Mouse (Mus musculus) left cerebral cortex, postnatal 10 days (tissue): ENCODE data around the gene Kcnq4. TPM values are rescaled to one million over a fixed set of nuclear protein-coding genes. Genes with fewer than 3 reads are reported as not detected.
A peak's percentile ranks its signal among the peaks of the same experiment; 100 is the strongest.

ENCODE experiments used
- DNase-seq, 2 experiments: peaks; one replicate each; pipeline ENCODE4 v3.0.0; 2021 to 2022; ENCODE audit warnings: low spot score in 2 of 2, mixed read lengths in 1 of 2; ENCODE audit errors: extremely low spot score in 1 of 2
- intact Hi-C: fragments of 180-260 bp; cut with DNase I; formaldehyde crosslinking; loops from one replicate; pipeline ENCODE4 v1.15.1; 2025
- total RNA-seq, 2 experiments: library from RNA; stranded (reverse); gene quantifications; 2 replicates each; pipeline ENCODE4 v1.2.3; 2021

Kcnq4 gene
- total RNA-seq, 2 experiments from 2014 or later, result 11.4 to 12.6 TPM

DNA sequence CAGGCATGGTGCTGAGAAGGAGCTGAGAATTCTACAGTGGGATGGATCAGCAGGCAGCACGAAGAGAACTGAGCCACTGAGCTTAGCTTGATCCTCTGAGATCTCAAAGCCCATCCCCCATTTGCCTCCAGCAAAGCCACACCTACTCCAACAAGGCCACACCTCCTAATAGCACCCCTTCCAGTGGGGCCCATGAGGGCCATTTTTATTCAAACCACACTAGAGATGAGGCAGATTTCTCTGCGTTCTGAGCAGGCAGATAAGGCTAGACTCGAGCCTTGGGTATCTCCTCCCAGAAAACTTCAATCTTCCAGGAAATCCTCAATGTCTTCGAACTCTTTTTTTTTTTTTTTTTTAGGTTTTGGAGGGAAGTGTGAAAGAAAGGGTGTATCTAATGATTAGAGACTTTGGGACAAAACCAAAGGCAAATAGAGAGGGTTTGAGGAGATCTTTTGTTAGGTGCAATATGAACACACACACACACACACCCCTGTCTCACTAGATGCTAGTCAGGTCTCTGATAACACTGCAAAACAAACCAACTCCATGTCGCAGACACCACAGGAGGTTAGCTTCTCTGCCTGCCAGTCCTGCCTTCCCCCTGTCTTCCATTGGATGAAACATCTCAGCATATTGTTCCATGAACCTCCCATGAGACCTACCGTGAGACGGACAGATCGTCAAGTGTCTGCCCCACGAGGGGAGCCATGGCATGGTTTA is 65.0 kb downstream of the Kcnq4 start:
- DNase-seq, result no peak
- intact Hi-C loops, result loop anchor here (2.0 to 5.0 kb wide), 2 partner anchors 95 to 229 kb away; partner anchors contain the start of gene Gm8439

DNA sequence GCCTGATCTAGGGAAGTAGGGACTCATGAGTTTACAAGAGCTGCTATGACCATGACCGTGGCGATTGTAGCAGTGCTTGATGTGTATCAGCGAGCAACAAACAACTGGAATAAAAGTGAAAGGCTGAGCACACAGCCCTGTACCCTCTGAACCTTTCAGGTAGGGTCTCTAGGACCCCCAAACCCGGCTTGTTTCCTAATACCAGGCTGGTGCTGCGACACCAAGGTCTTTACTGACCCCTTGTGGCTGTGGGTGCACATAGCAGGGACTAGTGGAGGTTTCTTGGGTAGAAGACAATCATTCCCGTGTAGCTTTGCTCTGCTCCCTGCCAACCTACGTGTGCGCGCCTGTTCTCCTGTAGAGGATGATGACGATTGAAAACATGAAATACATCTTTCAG is 66.2 kb downstream of the Kcnq4 start:
- peak; percentile 51 to 64 for DNase-seq
- intact Hi-C loops, result loop anchor here (2.0 to 5.0 kb wide), 2 partner anchors 93 to 230 kb away; partner anchors contain the start of gene Gm8439

DNA sequence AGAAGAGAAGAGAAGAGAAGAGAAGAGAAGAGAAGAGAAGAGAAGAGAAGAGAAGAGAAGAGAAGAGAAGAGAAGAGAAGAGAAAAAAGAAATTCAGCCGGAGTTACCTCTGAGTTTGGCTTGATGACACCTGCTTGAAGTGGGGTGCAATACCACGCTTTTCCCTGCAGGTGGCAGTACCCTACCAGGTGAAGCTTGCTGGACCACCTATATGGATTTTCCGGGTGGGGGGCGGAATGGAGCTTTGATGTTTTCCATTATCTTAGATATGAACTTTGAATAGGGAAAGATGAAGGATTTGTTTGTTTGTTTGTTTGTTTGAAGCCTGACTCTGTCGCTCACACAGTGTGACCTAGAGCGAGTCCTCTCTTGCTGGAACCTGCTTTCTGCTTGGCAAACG is 67.5 kb downstream of the Kcnq4 start:
- intact Hi-C loops, result loop anchor here (5.0 kb wide), 1 partner anchor 231 kb away; no protein-coding TSS in a partner anchor
- no peak for DNase-seq

DNA sequence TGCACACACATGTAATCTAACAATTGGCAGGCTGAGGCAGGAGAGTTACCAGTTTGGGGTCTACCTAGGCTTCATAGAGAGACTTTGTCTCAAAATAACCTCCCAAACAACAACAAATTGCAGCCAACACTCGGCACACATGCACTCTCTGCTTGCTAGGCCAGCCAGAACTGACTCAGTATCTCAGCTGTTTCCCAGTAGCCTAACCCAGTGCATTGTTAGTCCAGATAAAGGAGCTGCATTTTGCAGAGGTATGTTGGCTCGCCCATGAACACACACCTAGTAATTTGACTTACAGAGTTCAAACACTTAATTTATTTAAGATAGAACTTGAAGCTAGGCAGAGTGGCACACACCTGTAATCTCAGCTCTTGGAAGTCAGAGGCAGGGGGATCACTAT is 72.8 kb downstream of the Kcnq4 start:
- intact Hi-C loops, result no loop called here
- no peak for DNase-seq

DNA sequence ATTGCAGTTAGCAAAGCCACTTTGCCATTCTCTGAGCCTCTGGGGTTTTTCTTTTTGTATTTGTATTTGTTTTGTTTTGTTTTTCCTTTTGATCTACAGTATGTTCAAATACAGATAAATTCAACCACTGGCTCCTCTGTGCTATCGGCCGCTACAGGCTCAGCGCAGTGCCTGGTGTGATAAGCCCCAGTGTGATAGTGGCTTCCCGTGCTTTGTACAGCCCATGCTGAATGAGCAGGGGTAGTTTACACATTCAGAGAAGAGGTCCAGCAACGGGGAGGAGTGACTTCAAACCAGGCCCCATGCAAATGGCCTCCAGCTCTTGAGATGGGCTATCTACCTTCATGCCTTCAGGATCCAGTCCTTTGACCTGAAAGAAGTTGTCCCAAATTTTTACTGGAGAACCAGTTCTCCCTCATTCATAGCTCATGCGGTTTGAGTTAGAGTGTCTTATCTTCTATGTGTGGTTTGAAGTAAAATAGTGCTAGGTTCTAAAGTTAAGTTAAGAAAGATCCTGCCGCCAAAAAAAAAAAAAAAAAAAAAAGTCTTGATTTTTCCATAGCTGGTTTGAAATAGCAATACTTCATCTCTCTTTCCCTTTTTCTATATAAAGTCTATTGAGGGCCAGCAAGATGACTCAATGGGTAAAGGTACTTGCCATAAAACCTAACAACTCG is 73.5 kb downstream of the Kcnq4 start:
- no peak for DNase-seq
- intact Hi-C loops, result no loop called here

DNA sequence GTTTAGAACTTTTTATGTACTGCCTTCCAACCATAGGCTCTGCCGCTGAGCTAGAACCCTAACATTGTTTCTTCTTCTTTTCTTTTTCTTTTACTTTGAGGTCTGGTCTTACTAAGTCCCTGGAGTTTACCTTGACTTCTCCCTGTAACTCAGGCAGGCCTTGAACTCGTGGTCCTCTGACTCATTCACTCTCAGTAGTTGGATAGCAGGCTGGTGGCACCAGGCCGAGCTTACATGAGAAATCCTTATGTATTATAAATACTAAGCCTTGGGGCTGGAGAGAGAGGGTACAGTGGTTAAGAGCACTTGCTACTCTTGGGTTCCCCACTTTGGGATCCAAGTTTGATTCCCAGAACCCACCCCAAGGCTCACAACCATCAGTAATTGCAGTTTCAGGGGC is 74.8 kb downstream of the Kcnq4 start:
- intact Hi-C loops, result no loop called here

DNA sequence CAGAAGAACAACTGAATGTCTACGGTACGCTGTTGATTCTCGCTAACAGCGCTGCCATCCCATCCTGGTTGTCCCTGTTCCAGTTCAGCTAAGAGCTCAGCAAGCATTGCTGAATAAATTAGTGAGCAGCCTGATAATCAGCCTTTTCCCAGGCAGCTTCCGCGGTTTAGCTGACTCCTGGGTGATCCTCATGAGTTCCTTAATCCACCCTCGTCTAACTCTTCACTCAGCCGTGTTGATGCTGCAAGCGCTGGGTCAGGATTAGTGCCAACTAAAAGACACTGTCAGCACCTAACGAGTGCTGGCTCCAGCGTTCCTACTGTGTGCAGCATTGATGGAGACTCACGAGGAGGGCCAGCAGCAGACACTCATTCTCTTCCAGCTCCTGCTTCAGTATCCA is 77.4 kb downstream of the Kcnq4 start:
- DNase-seq, result no peak
- intact Hi-C loops, result no loop called here

More for the DNA sequence above, 74.8 kb downstream of the Kcnq4 start:
- DNase-seq, result no peak

DNA sequence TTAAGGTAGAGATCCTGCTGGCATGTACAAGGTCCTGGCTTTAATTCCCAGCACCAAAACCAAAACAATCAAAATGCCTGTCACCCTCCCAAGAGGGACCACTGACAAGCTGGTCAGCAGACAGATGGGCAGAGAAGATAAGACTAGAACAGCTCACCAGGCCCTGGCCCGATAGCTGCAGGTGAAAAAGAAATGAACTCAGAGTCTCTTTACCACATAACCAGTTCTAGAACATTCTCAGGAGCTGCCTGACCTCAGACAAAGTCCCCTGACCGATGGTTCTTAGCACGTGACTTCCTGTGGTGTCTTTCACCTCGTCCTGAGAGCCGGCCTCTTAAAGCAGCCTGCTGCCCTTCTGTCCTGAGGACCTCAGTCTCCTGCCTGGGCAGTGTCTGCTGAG is 78.8 kb downstream of the Kcnq4 start:
- intact Hi-C loops, result no loop called here
- no peak for DNase-seq

DNA sequence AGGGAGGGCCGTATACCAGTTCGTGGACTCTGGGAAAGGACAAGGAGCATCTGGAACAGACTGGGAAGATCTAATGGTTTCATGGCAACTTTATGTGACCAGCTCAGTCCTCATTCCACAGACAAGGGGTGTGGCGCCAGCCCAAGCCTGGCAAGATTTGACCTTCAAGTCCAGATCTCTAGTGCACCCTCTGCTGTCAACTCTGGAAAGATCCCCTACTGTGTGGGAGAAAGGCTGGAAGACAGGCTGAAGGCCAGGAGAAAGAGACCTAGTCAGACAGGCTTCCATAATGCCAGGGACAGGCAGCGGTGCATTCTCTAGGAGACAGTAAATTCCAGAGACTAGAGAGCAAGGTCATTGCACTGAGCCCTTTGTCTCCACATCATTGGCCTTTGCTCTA is 79.9 kb downstream of the Kcnq4 start:
- intact Hi-C loops, result no loop called here

DNA sequence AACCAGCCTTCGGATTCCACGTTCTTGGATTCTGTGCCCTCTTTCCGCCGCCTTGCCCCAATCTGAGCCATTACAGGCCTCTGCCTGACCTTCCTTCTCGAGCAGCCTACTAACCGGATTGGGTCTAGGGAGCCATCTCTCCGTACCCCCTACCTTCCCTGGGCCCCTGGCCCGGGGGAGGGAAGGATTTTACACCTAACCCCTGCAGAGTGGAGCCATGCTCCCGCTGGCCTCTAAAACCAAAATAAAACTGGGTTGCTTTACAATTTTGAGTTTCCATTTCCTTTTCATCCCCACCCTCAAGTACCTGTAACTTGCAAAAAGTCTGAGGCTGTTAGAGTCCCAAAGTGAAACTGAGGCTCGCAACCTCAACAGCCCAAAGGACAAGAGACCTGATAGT is 80.9 kb downstream of the Kcnq4 start:
- intact Hi-C loops, result no loop called here
- no peak for DNase-seq

More for the DNA sequence above, 79.9 kb downstream of the Kcnq4 start:
- DNase-seq, result no peak

DNA sequence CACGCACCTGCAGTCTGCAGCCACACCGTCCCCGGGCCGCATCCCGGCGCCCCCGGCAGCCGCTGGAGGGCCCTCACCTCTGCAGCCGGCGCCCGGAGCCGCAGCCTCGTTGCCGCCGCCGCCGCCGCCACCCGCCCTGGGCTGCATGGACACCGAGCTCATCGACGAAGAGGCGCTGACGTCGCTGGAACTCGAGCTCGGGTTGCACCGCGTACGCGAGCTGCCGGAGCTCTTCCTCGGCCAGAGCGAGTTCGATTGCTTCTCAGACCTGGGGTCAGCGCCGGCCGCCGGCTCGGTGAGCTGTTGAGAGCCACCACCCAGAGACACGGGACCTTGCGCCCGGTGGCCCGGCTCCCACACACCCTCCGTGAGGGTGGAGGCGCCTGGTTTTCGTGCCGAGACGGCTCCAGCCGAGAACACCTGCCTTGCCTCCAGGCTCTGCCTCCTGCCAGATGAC is 81.3 kb downstream of the Kcnq4 start:
- DNase-seq, result peak in 1 of 2 experiments; percentile 68
- intact Hi-C loops, result no loop called here

DNA sequence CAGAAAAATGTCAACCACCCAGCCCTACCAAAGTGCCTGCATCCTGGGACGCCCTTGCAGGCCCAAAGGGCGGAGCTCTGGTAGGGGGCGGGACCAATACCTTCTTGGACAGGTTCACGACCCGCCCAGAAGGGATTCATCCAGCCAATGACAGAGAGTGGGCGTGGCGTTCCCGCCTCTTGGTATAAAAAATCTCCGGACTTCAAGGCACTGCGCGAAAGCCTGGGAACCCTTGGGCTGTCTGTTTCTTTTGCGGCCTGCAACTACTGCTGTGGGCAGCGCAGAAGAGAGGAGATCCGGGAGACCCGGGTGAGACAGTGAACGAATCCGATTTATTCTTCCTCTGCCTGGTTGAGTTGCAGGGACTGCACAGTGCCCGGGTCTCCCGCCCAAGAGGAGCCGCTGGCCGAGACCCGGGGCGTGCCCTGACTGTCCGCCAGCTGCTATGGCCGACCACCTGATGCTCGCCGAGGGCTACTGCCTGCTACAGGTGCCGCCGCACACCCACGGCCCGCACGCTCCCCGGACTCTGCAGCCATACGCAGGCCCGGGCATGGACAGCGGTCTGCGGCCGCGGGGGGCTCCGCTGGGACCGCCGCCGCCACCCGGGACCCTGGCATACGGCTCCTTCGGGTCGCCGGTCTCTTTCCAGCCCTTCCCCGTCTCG is 81.9 kb downstream of the Kcnq4 start, which contains the start of gene Cited4:
TSS of gene Cited4 (plus strand) at position 215 of the 667 bp plus-strand sequence.
- DNase-seq, result peak; percentile 76 to 89
- intact Hi-C loops, result no loop called here

DNA sequence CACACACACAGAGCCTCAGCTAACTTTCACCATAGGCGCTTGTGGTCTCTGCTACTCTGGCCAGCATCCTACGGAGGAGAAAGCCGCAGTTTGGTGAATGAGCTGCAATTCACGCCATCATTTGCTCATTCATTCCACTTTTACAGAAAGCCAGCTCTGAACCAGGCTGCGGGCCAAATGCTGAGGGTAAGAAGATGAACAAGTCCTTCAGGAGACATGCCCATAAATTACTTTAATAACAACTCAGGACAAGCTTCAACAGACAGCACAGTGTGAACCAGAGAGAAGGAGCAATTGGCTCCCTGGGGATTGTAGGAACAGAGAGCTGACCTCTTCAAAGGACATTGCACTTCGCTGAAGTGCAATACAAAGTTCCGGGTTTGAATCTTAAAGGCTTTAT is 82.6 kb downstream of the Kcnq4 start:
- intact Hi-C loops, result no loop called here
- no peak for DNase-seq

DNA sequence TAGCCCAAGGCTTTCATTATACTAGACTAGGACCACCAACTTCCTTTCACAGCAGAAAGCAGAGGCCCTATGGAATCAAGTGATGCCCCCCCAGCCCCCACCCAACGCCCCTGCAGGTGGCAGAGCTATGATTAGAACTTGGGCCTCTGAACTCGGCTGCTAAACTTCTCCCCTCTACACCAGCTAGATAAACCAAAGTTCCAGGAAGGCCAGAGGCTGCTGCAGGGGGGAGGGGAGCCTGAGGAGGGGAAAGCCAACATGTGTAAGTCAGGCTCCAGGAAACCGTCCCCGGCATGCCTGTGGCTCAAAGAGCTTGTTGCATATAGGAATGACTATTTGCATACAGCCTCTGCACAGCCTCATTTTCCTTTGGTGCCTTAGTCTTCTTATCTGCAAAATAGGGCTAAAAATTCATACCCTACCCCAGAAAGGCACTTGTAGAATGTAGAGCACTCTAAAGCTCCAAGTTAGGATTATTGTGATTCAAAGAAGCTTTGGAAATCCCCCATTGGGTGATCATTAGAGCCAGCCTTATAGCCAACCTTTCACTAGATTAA is 83.2 kb downstream of the Kcnq4 start:
- intact Hi-C loops, result no loop called here
- DNase-seq, result no peak

DNA sequence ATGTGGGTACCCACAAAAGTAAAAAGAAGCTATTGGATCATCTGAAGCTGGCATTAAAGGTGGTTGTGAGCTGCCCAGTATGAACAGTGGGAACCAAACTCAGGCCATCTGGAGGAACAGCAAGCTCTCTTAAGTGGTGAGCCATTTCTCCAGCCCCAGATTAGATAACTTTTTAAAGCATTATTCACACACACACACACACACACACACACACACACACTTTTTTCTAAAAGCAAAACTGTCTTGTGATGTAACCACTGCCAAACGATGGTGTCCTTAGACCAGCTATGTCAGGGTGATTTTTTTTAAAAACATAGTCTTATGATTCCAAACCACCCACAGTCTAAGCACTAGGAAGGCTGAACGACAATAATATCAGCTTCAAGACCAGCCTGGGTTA is 83.8 kb downstream of the Kcnq4 start:
- intact Hi-C loops, result loop anchor here (5.0 kb wide), 1 partner anchor 47 kb away; no protein-coding TSS in a partner anchor
- DNase-seq, result no peak

DNA sequence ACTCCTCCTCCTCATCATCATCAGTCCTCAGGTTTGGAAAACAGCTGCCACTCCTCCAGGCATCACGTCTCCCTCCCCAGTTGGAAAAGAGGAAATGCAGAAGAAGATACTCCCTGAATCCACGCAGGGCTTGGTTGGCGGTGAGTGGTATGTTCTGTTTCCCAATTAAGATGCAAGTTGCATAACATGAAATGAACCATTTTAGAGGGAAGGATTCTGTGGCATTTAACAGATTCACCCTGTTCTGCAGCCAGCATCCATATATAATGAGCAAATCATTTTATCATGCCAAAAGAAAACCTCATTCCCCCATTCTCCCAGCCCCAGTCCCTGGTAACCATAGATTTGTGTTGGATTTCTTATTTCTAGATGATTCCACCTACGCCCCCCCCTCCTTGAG is 87.9 kb downstream of the Kcnq4 start:
- intact Hi-C loops, result loop anchor here (5.0 kb wide), 1 partner anchor 43 kb away; no protein-coding TSS in a partner anchor
- no peak for DNase-seq

DNA sequence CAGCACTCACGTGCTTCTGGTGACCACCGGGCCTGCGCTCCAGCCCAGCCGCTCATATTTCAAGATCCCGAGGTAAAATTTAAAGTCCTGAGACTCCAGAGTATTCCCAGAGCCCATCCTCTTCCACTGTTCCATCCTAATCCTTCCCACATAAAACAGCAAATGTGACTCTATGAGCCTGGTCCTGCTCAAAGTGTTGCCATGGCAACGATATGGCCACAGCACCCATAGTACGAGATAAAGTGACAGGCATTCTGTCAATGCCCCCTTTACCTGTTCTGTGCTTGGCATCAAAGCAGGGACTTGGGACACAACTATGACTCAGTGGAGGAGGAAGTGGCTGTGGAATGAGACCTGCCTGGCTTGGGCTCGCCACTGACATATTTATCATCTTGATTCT is 92.5 kb downstream of the Kcnq4 start:
- intact Hi-C loops, result no loop called here
- no peak for DNase-seq

DNA sequence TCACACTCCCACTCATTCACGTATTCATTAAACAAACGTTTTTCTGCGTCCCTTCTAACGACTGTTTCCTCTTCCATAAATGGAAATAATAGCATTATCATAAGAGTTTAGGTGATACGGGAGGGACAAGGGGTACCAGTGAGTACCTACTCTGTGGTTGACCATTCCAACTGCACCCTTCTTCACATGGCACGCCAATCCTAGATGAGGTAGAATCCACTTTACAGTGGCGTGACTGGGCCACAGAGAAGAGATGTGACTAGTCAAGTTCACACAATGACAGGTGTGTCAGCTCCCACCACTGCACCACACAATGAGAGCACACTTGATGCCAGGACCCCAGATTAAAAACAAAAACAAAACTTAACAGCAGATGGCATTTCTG is 98.2 kb downstream of the Kcnq4 start:
- no peak for DNase-seq
- intact Hi-C loops, result no loop called here
